23 mouse cellular contexts compared by ENCODE assay signal in genomic region chr2:130540266-130540665, GRCm38 (mm10). TPM values are rescaled to one million over a fixed set of nuclear protein-coding genes. Genes with fewer than 3 reads are reported as not detected.
DNase-seq lines count a peak whose midpoint lies in the region; ATAC-seq and TF ChIP-seq lines count a peak whose summit lies in the region.
"Had no signal": no experiment of that assay in that cellular context is flagged by ENCODE, and none has a peak within 500 bp of the region (broad histone marks: within the 10 kb centered on the region; RNA-seq: fewer than 3 reads in every experiment).

No protein-coding gene starts in this region.

- 75% methylated on average over 9 of the region's 9 CpGs for WGBS in heart, embryonic 16.5 days
- WGBS in forebrain, embryonic 15.5 days = 93% methylated on average over 9 of the region's 9 CpGs

- H3K9me3 ChIP-seq in heart, embryonic 16.5 days (replicated peaks; ENCODE audit: control insufficient read depth, low read length) = no peaks in the 10 kb centered on the region
- H3K9me3 ChIP-seq in CH12.LX (replicated peaks; ENCODE audit: low read length) = peaks cover 13% of the 10 kb centered on the region
- no peaks in the 10 kb centered on the region for H3K9me3 ChIP-seq in forebrain, embryonic 15.5 days
- H3K9me3 ChIP-seq: G1E; heart, embryonic 12.5 days; hindbrain, embryonic 12.5 days; intestine, embryonic 15.5 days; liver, embryonic 12.5 days; midbrain, embryonic 10.5 days had no signal

- peaks cover 46% of the 10 kb centered on the region for H3K36me3 ChIP-seq in heart, embryonic 16.5 days (ENCODE audit: control insufficient read depth, insufficient read depth)
- peaks cover 52 to 92% of the 10 kb centered on the region in 2 experiments for H3K36me3 ChIP-seq in CH12.LX (replicated peaks in 1 of 2; ENCODE audit: control insufficient read depth in 1 of 2, insufficient read depth in 1 of 2, low read length in 1 of 2)
- H3K36me3 ChIP-seq in forebrain, embryonic 15.5 days = peaks cover 84% of the 10 kb centered on the region

- H3K9ac ChIP-seq in heart, embryonic 16.5 days (ENCODE audit: low read length) = no peak overlapping the region
- H3K9ac ChIP-seq in CH12.LX (ENCODE audit: insufficient read depth, low read depth) = no peak overlapping the region
- H3K9ac ChIP-seq in forebrain, embryonic 15.5 days (replicated peaks) = no peak overlapping the region
- H3K9ac ChIP-seq: heart, embryonic 12.5 days; hindbrain, embryonic 12.5 days; intestine, embryonic 15.5 days; liver, embryonic 12.5 days had no signal

- H3K27ac ChIP-seq in heart, embryonic 16.5 days (ENCODE audit: low read length) = no peak overlapping the region
- H3K27ac ChIP-seq in CH12.LX (ENCODE audit: insufficient read depth, low read depth) = no peak overlapping the region
- no peak overlapping the region for H3K27ac ChIP-seq in forebrain, embryonic 15.5 days (replicated peaks)
- H3K27ac ChIP-seq: hindbrain, embryonic 12.5 days; intestine, embryonic 15.5 days; liver, embryonic 12.5 days; midbrain, embryonic 10.5 days had no signal

- peak; percentile 43; the same call in 1 of the 2 replicates for ATAC-seq in heart, embryonic 16.5 days (replicated peaks; ENCODE audit: extremely low read depth, insufficient read depth, low FRiP score)
- peak; percentile 21 for ATAC-seq in megakaryocyte progenitor cell, adult 5-6 weeks (replicated peaks; ENCODE audit: poor library complexity)
- ATAC-seq in forebrain, embryonic 15.5 days (replicated peaks) = no peak
- ATAC-seq in frontal cortex, adult (ENCODE audit: low TSS enrichment) = no peak
- ATAC-seq: intestine, embryonic 15.5 days; liver, embryonic 12.5 days had no signal

- H3K79me2 ChIP-seq in CH12.LX (replicated peaks; ENCODE audit: control insufficient read depth, extremely low read depth, insufficient read depth, poor library complexity, severe bottlenecking) = no peaks in the 10 kb centered on the region

- no peak for DNase-seq in heart, postnatal 14 days
- DNase-seq in CH12.LX (ENCODE audit: extremely low read depth) = no peak
- peak; percentile 90 for DNase-seq in thymus, postnatal 0 days (ENCODE audit: low spot score)
- no peak for DNase-seq in frontal cortex, postnatal 36 days (ENCODE audit: low spot score in 2 of 2)
- DNase-seq: adrenal gland, postnatal 10 days; cerebellum, postnatal 10 days; gastrocnemius, postnatal 36 days; kidney, postnatal 14 days; right cerebral cortex, adult 18-20 months had no signal

- TF ChIP-seq CTCF in CH12.LX (conservative IDR thresholded peaks at IDR 0.05 in 1 of 2, IDR thresholded peaks at IDR 0.05 in 1 of 2; ENCODE audit: low read depth in 2 of 2, low read length in 2 of 2) = no peak

- intact Hi-C loops in heart, postnatal 14 days (cut with DNase I) = no loop called here

- no peaks in the 10 kb centered on the region for H3K4me1 ChIP-seq in heart, embryonic 16.5 days (ENCODE audit: control insufficient read depth, insufficient read depth, low read length)
- H3K4me1 ChIP-seq in CH12.LX (ENCODE audit: control insufficient read depth in 1 of 2, insufficient read depth in 2 of 2) = peaks cover 7 to 33% of the 10 kb centered on the region in 2 experiments; a peak in 3 of 4 replicates
- no peaks in the 10 kb centered on the region for H3K4me1 ChIP-seq in forebrain, embryonic 15.5 days
- H3K4me1 ChIP-seq: heart, embryonic 12.5 days; hindbrain, embryonic 12.5 days; intestine, embryonic 15.5 days; midbrain, embryonic 10.5 days had no signal

- no peak for TF ChIP-seq EP300 in CH12.LX (IDR thresholded peaks at IDR 0.05; ENCODE audit: low read length)

- H3K4me2 ChIP-seq in heart, embryonic 16.5 days (ENCODE audit: low read depth, low read length) = no peak overlapping the region
- no peak overlapping the region for H3K4me2 ChIP-seq in CH12.LX (ENCODE audit: insufficient read depth, low read depth, poor library complexity, severe bottlenecking)
- H3K4me2 ChIP-seq in forebrain, embryonic 15.5 days (replicated peaks) = no peak overlapping the region
- H3K4me2 ChIP-seq: heart, embryonic 12.5 days; hindbrain, embryonic 12.5 days; intestine, embryonic 15.5 days; liver, embryonic 12.5 days had no signal

- dilution Hi-C loops in CH12.LX (cut with MboI; ENCODE audit: extremely low pct_ligation_motif_present, extremely low pct_unique_long_range_greater_than_20kb, low sequenced_read_pairs) = no loop called here

- no peak for TF ChIP-seq POLR2A in CH12.LX (IDR thresholded peaks at IDR 0.05; ENCODE audit: low read depth, low read length)

- H3K27me3 ChIP-seq in heart, embryonic 16.5 days (ENCODE audit: control insufficient read depth, insufficient read depth, low read length) = no peaks in the 10 kb centered on the region
- H3K27me3 ChIP-seq in CH12.LX (replicated peaks) = no peaks in the 10 kb centered on the region
- H3K27me3 ChIP-seq in forebrain, embryonic 15.5 days = no peaks in the 10 kb centered on the region
- H3K27me3 ChIP-seq: heart, embryonic 12.5 days; hindbrain, embryonic 12.5 days; intestine, embryonic 15.5 days; liver, embryonic 12.5 days had no signal

- TF ChIP-seq RAD21 in CH12.LX (IDR thresholded peaks at IDR 0.05; ENCODE audit: low read depth, low read length) = no peak

- in situ Hi-C loops in CH12.LX (cut with MboI; ENCODE audit: low pct_ligation_motif_present, low pct_unique_long_range_greater_than_20kb, low sequenced_read_pairs) = no loop called here

- no peak overlapping the region for H3K4me3 ChIP-seq in heart, embryonic 16.5 days (ENCODE audit: low read length)
- H3K4me3 ChIP-seq in CH12.LX (replicated peaks in 1 of 3; ENCODE audit: low read depth in 2 of 3, low read length in 2 of 3, poor library complexity in 1 of 3) = no peak overlapping the region
- no peak overlapping the region for H3K4me3 ChIP-seq in forebrain, embryonic 15.5 days
- H3K4me3 ChIP-seq: erythroblast, embryonic 14.5 days; heart, embryonic 12.5 days; hindbrain, embryonic 12.5 days; intestine, embryonic 15.5 days; liver, embryonic 12.5 days; midbrain, embryonic 10.5 days had no signal

TF ChIP-seq in CH12.LX, 34 proteins besides CTCF, POLR2A, EP300 and RAD21:
- TF ChIP-seq ETS1 (conservative IDR thresholded peaks at IDR 0.05; ENCODE audit: low read depth, low read length) (0 out of 2 replicates have a peak, but pooled peaks have one; percentile 11), BHLHE40 (IDR thresholded peaks at IDR 0.05; ENCODE audit: low read depth, low read length) (peak; percentile 55), ZC3H11A (IDR thresholded peaks at IDR 0.05; ENCODE audit: low read depth, low read length) (no peak)

RNA-seq across cellular contexts. Expression of gene Mrps26, which starts 23.3 kb away (rescaled TPM):
- 71.6 and 78.7 TPM in 2 replicates for polyA plus RNA-seq in heart, embryonic 16.5 days (2015; fragmentation: Nextera tagmentation; extraction: Ambion mirVana)
- 10 to 100 TPM; 64.9 to 76.1 TPM for total RNA-seq in heart, postnatal 14 days (2021)
- total RNA-seq in CH12.LX (2012; rRNA removed) (68.7 and 83.2 TPM in 2 replicates), CH12.LX (2014; rRNA removed) (71.4 and 74.7 TPM in 2 replicates)
- polyA plus RNA-seq in CH12.LX (2012; ENCODE audit: insufficient read length, low read depth) = 101 and 137 TPM in 2 replicates
- total RNA-seq in megakaryocyte progenitor cell, adult 5-6 weeks (2015) = 60.3 and 71.9 TPM in 2 replicates
- 47.2 and 67.3 TPM in 2 replicates for total RNA-seq in megakaryocyte progenitor cell, adult 5-6 weeks (2017)
- 140 and 150 TPM in 2 replicates for polyA plus RNA-seq in thymus, postnatal 0 days (2015; fragmentation: Nextera tagmentation; extraction: Ambion mirVana)
- polyA plus RNA-seq in forebrain, embryonic 15.5 days (2015; fragmentation: Nextera tagmentation; extraction: Ambion mirVana) = 77.8 and 82.3 TPM in 2 replicates

RNA-seq across cellular contexts. Expression of gene Oxt, which starts 35.7 kb away (rescaled TPM):
- polyA plus RNA-seq in heart, embryonic 16.5 days (2015; fragmentation: Nextera tagmentation; extraction: Ambion mirVana) = not detected in 2 replicates
- total RNA-seq in heart, postnatal 14 days (2021) = not detected
- total RNA-seq in CH12.LX (2012; rRNA removed) = not detected in 2 replicates
- total RNA-seq in CH12.LX (2014; rRNA removed) = not detected in 2 replicates
- polyA plus RNA-seq in CH12.LX (2012; ENCODE audit: insufficient read length, low read depth) = not detected in 2 replicates
- total RNA-seq in megakaryocyte progenitor cell, adult 5-6 weeks (2015) = not detected in 2 replicates
- not detected in 2 replicates for total RNA-seq in megakaryocyte progenitor cell, adult 5-6 weeks (2017)
- polyA plus RNA-seq in thymus, postnatal 0 days (2015; fragmentation: Nextera tagmentation; extraction: Ambion mirVana) = 0.55 and 1.3 TPM in 2 replicates
- 1.4 and 2.6 TPM in 2 replicates for polyA plus RNA-seq in forebrain, embryonic 15.5 days (2015; fragmentation: Nextera tagmentation; extraction: Ambion mirVana)
- total RNA-seq: adrenal gland, postnatal 10 days; G1E; gastrocnemius, postnatal 36 days; layer of hippocampus, postnatal 14 days; monocyte, adult 5-6 weeks had no signal
- polyA plus RNA-seq: erythroblast, embryonic 14.5 days; G1E; heart, embryonic 12.5 days; hindbrain, embryonic 12.5 days; intestine, embryonic 15.5 days; liver, embryonic 12.5 days; lung, embryonic 16.5 days; midbrain, embryonic 10.5 days had no signal

RNA-seq across cellular contexts. Expression of gene Avp, which starts 42.1 kb away (rescaled TPM):
- polyA plus RNA-seq in heart, embryonic 16.5 days (2015; fragmentation: Nextera tagmentation; extraction: Ambion mirVana) = 0.37 TPM in 1 of 2 replicates, not detected in the other
- 1 to 10 TPM in 1 of 2 experiments, under 1 TPM in 1; 0.88 to 1.2 TPM for total RNA-seq in heart, postnatal 14 days (2021)
- total RNA-seq in CH12.LX (2012; rRNA removed) (not detected in 2 replicates), CH12.LX (2014; rRNA removed) (not detected in 2 replicates)
- polyA plus RNA-seq in CH12.LX (2012; ENCODE audit: insufficient read length, low read depth) = not detected in 2 replicates
- total RNA-seq in megakaryocyte progenitor cell, adult 5-6 weeks (2015) = not detected in 2 replicates
- total RNA-seq in megakaryocyte progenitor cell, adult 5-6 weeks (2017) = not detected in 2 replicates
- 1.6 and 2.7 TPM in 2 replicates for polyA plus RNA-seq in thymus, postnatal 0 days (2015; fragmentation: Nextera tagmentation; extraction: Ambion mirVana)
- 5.4 and 49.3 TPM in 2 replicates for polyA plus RNA-seq in forebrain, embryonic 15.5 days (2015; fragmentation: Nextera tagmentation; extraction: Ambion mirVana)
- total RNA-seq: adrenal gland, postnatal 10 days; G1E; gastrocnemius, postnatal 36 days; monocyte, adult 5-6 weeks had no signal
- polyA plus RNA-seq: erythroblast, embryonic 14.5 days; G1E; hindbrain, embryonic 12.5 days; intestine, embryonic 15.5 days; liver, embryonic 12.5 days; lung, embryonic 16.5 days; midbrain, embryonic 10.5 days had no signal

Comparison
In these comparisons a context has a peak if more than half of its experiments do, and no peak if none do; other contexts are left out.
1. ATAC-seq: peak in heart, embryonic 16.5 days (single experiment) and megakaryocyte progenitor cell, adult 5-6 weeks (single experiment); none in forebrain, embryonic 15.5 days (single experiment) and frontal cortex, adult (single experiment).